Mouse (Mus musculus): ENCODE data around the gene Brdt. TPM values are rescaled to one million over a fixed set of nuclear protein-coding genes. Genes with fewer than 3 reads are reported as not detected.

Gene Brdt
- 1.1 and 1.2 TPM in 2 replicates for polyA plus RNA-seq (2015; fragmentation: Nextera tagmentation; extraction: Ambion mirVana)

- 89% methylated on average over 30 of the region's 30 CpGs for WGBS
- H3K27me3 ChIP-seq (replicated peaks): no peaks in the 10 kb centered on the region
- H3K4me2 ChIP-seq (replicated peaks): no peak within 1 kb of the TSS
- H3K4me3 ChIP-seq (replicated peaks): no peak within 1 kb of the TSS
- no peaks in the 10 kb centered on the region for H3K4me1 ChIP-seq (replicated peaks)
- no peaks in the 10 kb centered on the region for H3K9me3 ChIP-seq
- ATAC-seq: no peak
- no peak within 1 kb of the TSS for H3K9ac ChIP-seq
- H3K27ac ChIP-seq: no peak within 1 kb of the TSS
- no peaks in the 10 kb centered on the region for H3K36me3 ChIP-seq
Observed at GRCm38 (mm10) chr5:107330916-107331421, at the start of gene Brdt. Brdt (plus strand) TSS chr5:107331159.

DNA sequence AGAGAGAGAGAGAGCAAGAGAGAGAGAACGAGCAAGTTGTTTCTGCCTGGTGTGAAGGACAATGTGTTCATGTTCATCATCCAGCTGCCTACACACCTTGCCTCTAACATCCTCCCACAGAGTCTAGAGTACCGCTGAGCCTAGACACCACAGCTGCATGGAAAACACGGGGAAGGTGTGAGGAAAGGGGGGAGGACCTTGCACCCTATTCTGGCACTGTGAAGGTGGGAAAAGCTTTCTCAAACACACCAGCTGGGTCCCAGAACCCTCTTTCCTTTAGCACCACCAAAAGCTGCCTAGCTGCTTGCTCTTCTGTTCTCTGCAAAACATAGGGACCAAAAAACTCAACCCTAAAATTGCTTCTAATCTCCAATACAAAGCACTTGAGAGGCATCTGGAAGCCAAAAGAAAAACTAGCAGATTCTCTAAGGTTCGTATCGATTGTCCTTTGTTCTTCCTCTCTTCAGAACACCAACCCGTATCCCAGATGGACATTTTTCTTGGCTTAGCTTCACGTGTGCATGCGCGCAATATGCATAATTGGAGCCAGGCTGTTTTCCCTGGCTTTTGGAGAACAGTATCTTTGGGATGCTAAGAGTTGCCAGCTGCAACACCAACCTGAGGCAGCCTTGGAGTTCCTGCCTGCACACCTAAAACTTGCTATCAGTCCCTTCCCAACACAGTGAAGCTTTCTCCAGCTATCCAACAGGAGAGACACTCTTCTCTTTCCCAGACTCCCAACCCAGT is 48.2 kb upstream of the Brdt start:
- no peak overlapping the region for H3K4me2 ChIP-seq (replicated peaks)
- H3K4me1 ChIP-seq (replicated peaks): peaks cover 3% of the 10 kb centered on the region; the same call in 1 of the 2 replicates
- H3K27me3 ChIP-seq (replicated peaks): no peaks in the 10 kb centered on the region
- no peaks in the 10 kb centered on the region for H3K9me3 ChIP-seq
- ATAC-seq: no peak
- H3K9ac ChIP-seq: no peak overlapping the region
- H3K4me3 ChIP-seq (replicated peaks): no peak overlapping the region
- H3K27ac ChIP-seq: no peak overlapping the region
- no peaks in the 10 kb centered on the region for H3K36me3 ChIP-seq
- WGBS: 74% methylated on average over 9 of the region's 9 CpGs

DNA sequence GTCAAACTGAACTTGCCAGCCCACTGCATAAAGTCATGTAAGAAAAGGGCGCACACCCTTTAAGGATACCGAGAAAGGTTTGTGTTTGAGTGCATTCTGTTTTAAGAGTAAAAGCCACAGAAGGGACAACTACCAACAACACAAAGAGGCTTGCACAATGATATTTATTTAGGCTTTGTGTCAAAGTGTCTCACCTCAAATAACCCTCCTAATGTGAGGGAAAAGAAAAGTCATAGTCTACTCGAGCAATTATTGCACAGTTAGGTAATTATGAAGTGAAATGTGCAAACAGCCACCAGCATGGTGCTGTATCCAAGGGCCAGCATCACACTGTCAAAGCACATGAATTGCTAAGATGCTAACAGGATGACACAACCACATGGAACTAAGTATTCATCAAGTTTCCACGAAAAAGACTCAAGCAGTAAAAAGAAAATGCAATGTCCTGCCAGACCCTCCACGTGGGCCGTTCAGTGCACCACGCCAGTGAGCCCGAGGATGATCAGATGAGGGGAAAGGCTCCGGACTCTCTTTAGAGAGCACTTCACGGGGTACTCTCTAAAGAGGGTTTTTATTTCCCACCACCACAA is 46.9 kb upstream of the Brdt start:
- H3K27me3 ChIP-seq (replicated peaks): no peaks in the 10 kb centered on the region
- no peaks in the 10 kb centered on the region for H3K9me3 ChIP-seq
- no peaks in the 10 kb centered on the region for H3K36me3 ChIP-seq
- H3K9ac ChIP-seq: no peak overlapping the region
- no peak overlapping the region for H3K27ac ChIP-seq
- H3K4me2 ChIP-seq (replicated peaks): no peak overlapping the region
- no peak for ATAC-seq
- no peak overlapping the region for H3K4me3 ChIP-seq (replicated peaks)
- peaks cover 3% of the 10 kb centered on the region; the same call in 1 of the 2 replicates for H3K4me1 ChIP-seq (replicated peaks)
- 58% methylated on average over 10 of the region's 10 CpGs for WGBS

GRCm38 (mm10) chr5:107285563-107285962 is 45.4 kb upstream of the Brdt start:
- WGBS: 68% methylated on average over 6 of the region's 6 CpGs
- ATAC-seq: no peak
- Histone ChIP-seq H3K4me1 (replicated peaks) (peaks cover 7% of the 10 kb centered on the region; the same call in 1 of the 2 replicates), H3K9ac (no peak overlapping the region), H3K9me3 (no peaks in the 10 kb centered on the region), H3K4me3 (replicated peaks) (no peak overlapping the region), H3K36me3 (no peaks in the 10 kb centered on the region), H3K27ac (no peak overlapping the region), H3K27me3 (replicated peaks) (no peaks in the 10 kb centered on the region), H3K4me2 (replicated peaks) (no peak overlapping the region)

DNA sequence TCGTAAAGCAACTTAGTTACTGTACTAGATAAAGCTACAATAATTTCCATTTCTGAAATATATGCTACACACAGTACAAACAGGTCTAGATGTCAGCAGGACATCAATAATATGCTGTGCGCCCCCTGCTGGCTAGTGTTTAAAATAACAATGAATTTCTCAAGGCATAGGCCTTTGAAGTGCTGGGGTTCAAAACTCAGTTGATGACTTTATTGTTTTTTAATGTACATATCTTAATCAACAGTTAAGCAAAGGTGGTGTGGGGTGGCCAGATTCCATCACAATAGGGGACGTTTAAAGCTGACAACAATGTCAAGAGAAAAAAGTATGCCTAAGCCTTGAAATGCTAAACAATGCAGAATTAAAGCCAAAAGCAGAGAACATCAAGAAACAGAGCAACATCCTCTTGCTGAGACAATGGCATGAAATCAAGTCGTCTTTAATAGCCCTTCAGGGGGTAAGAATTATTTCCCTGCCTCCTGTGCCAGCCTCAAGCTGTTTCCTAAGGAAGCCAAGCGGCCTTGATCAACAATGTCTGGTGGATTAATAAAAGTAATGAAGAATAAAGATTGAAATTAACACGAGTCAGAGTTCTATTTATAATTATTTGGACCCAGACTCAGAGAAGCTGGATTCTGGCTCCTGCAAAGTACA is 43.6 kb upstream of the Brdt start:
- ATAC-seq: no peak
- H3K9ac ChIP-seq: no peak overlapping the region
- no peaks in the 10 kb centered on the region for H3K36me3 ChIP-seq
- no peaks in the 10 kb centered on the region for H3K9me3 ChIP-seq
- H3K4me2 ChIP-seq (replicated peaks): peak overlapping the region; percentile 91
- H3K4me3 ChIP-seq (replicated peaks): peak overlapping the region; percentile 81
- H3K4me1 ChIP-seq (replicated peaks): peaks cover 7% of the 10 kb centered on the region; the same call in 1 of the 2 replicates
- 25% methylated on average over 6 of the region's 6 CpGs for WGBS
- H3K27me3 ChIP-seq (replicated peaks): no peaks in the 10 kb centered on the region
- no peak overlapping the region for H3K27ac ChIP-seq

GRCm38 (mm10) chr5:107287908-107288267 is 43.1 kb upstream of the Brdt start:
- WGBS: 41% methylated on average over 5 of the region's 5 CpGs
- ATAC-seq: no peak
- no peak overlapping the region for H3K27ac ChIP-seq
- no peaks in the 10 kb centered on the region for H3K27me3 ChIP-seq (replicated peaks)
- H3K9ac ChIP-seq: peak overlapping the region; percentile 87; the same call in 1 of the 2 replicates
- H3K4me1 ChIP-seq (replicated peaks): peaks cover 7% of the 10 kb centered on the region; the same call in 1 of the 2 replicates
- no peaks in the 10 kb centered on the region for H3K9me3 ChIP-seq
- H3K4me3 ChIP-seq (replicated peaks): peak overlapping the region; percentile 81
- no peaks in the 10 kb centered on the region for H3K36me3 ChIP-seq
- H3K4me2 ChIP-seq (replicated peaks): peak overlapping the region; percentile 91

DNA sequence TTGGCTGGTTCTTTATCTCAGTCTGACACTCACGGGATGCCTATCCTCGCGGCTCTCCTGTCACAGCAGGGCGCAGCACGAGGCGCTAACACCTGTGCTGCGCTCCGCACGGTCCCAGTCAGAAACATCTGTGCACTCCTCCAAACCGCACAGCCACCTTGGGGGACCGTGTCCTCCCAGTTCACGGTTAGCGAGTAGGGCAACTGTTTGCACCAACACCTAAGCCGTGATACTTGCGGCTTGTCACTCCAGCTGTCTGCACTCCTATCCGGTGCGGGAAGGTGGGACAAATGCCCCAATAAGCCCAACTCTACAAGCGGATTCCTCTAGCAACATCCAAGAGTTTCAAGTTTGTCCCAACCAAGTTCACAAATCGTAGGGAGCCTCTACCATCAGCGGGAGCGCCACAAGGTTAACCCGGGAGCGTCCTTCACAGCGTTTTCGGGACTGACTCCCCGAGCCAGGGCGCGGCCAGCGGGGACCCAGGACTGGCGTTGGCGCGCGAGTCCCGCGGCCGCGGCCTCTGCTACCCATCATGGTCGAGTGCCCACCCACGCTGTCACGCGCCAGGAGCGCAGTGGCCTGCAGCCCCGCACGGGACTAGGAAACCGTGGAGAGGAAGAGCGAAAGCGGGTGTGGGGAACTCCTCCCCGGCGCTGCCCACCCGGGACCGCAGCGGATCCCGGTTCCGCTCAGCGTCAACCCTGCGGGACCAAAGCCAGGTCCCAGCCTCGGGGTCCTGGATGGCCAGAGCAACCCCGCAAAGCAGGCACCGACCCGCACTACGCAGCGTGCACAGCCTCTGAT is 42.3 kb upstream of the Brdt start:
- H3K9ac ChIP-seq: peak overlapping the region; percentile 87
- peak; percentile 54 for ATAC-seq
- H3K9me3 ChIP-seq: no peaks in the 10 kb centered on the region
- peak overlapping the region; percentile 91 for H3K4me2 ChIP-seq (replicated peaks)
- peak overlapping the region; percentile 81 for H3K4me3 ChIP-seq (replicated peaks)
- peak overlapping the region; percentile 88 for H3K27ac ChIP-seq
- H3K4me1 ChIP-seq (replicated peaks): peaks cover 7% of the 10 kb centered on the region; the same call in 1 of the 2 replicates
- 1% methylated on average over 61 of the region's 62 CpGs for WGBS
- no peaks in the 10 kb centered on the region for H3K27me3 ChIP-seq (replicated peaks)
- H3K36me3 ChIP-seq: no peaks in the 10 kb centered on the region

GRCm38 (mm10) chr5:107289234-107289764 is 41.7 kb upstream of the Brdt start, which contains the start of gene Tgfbr3:
Tgfbr3 (minus strand) TSS chr5:107289629.
- Histone ChIP-seq H3K4me2 (replicated peaks) (peak within 1 kb of the TSS; percentile 91), H3K27ac (peak within 1 kb of the TSS; percentile 88), H3K27me3 (replicated peaks) (no peaks in the 10 kb centered on the region), H3K4me3 (replicated peaks) (peak within 1 kb of the TSS; percentile 81), H3K9me3 (no peaks in the 10 kb centered on the region), H3K4me1 (replicated peaks) (peaks cover 7% of the 10 kb centered on the region; the same call in 1 of the 2 replicates), H3K9ac (peak within 1 kb of the TSS; percentile 87), H3K36me3 (no peaks in the 10 kb centered on the region)
- peak; percentile 94 for ATAC-seq
- under 1% methylated on average over 54 of the region's 54 CpGs for WGBS

DNA sequence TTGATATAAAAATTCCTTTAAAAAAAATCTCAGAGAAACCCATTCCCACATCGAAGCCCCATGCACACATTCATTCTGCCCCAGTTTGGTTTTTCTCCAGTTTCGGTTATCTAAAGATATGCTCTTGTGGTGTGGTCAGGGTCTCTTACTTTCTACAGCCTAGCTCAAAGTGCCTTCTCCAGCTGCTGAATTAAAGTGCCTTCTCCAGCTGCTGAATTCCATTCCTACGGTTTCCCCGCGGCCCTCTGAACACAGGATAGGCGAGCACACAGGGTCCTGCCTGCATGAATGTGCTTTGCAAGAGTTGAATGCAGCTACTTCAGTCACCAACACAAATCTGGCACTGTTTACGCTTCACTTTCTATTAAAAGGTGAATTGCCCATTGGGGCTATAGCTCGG is 41.0 kb upstream of the Brdt start:
- no peaks in the 10 kb centered on the region for H3K36me3 ChIP-seq
- WGBS: 34% methylated on average over 8 of the region's 8 CpGs
- H3K27me3 ChIP-seq (replicated peaks): no peaks in the 10 kb centered on the region
- no peak for ATAC-seq
- peaks cover 6% of the 10 kb centered on the region; the same call in 1 of the 2 replicates for H3K4me1 ChIP-seq (replicated peaks)
- H3K9me3 ChIP-seq: no peaks in the 10 kb centered on the region
- H3K4me3 ChIP-seq (replicated peaks): peak overlapping the region; percentile 81; the same call in 1 of the 2 replicates
- no peak overlapping the region for H3K9ac ChIP-seq
- H3K4me2 ChIP-seq (replicated peaks): peak overlapping the region; percentile 91
- H3K27ac ChIP-seq: peak overlapping the region; percentile 88; the same call in 1 of the 2 replicates

GRCm38 (mm10) chr5:107294041-107294440 is 36.9 kb upstream of the Brdt start:
- ATAC-seq: no peak
- H3K4me2 ChIP-seq (replicated peaks): no peak overlapping the region
- H3K27ac ChIP-seq: no peak overlapping the region
- WGBS: 91% methylated on average over 4 of the region's 4 CpGs
- H3K9ac ChIP-seq: no peak overlapping the region
- H3K4me3 ChIP-seq (replicated peaks): no peak overlapping the region
- no peaks in the 10 kb centered on the region for H3K27me3 ChIP-seq (replicated peaks)
- peaks cover 21% of the 10 kb centered on the region for H3K4me1 ChIP-seq (replicated peaks)
- H3K36me3 ChIP-seq: no peaks in the 10 kb centered on the region
- no peaks in the 10 kb centered on the region for H3K9me3 ChIP-seq

GRCm38 (mm10) chr5:107295061-107295816 is 35.7 kb upstream of the Brdt start:
- peak; percentile 70 for ATAC-seq
- H3K27ac ChIP-seq: no peak overlapping the region

More at GRCm38 (mm10) chr5:107295061-107295816, 35.7 kb upstream of the Brdt start:
- no peaks in the 10 kb centered on the region for H3K27me3 ChIP-seq (replicated peaks)
- 30% methylated on average over 8 of the region's 8 CpGs for WGBS
- H3K4me1 ChIP-seq (replicated peaks): peaks cover 17% of the 10 kb centered on the region
- H3K4me3 ChIP-seq (replicated peaks): no peak overlapping the region
- no peaks in the 10 kb centered on the region for H3K9me3 ChIP-seq
- no peaks in the 10 kb centered on the region for H3K36me3 ChIP-seq
- no peak overlapping the region for H3K9ac ChIP-seq
- no peak overlapping the region for H3K4me2 ChIP-seq (replicated peaks)

Measured in intestine, embryonic 15.5 days (tissue).